Mouse (Mus musculus) erythroblast, embryonic 14.5 days (primary cell): ENCODE data around the gene Rassf1. TPM values are rescaled to one million over a fixed set of nuclear protein-coding genes. Genes with fewer than 3 reads are reported as not detected.

Experiments
- H3K27me3 ChIP-seq: 2 replicates; pipeline ENCODE4 v1.6.1; 2012; ENCODE audit warnings: inconsistent platforms; ENCODE audit not compliant: control insufficient read depth
- H3K36me3 ChIP-seq: 2 replicates; pipeline ENCODE4 v1.6.1; 2012; ENCODE audit warnings: mild to moderate bottlenecking, inconsistent platforms; ENCODE audit not compliant: control insufficient read depth
- H3K4me1 ChIP-seq: 2 replicates; pipeline ENCODE4 v1.6.1; 2012; ENCODE audit warnings: inconsistent platforms; ENCODE audit not compliant: control insufficient read depth
- H3K4me3 ChIP-seq: replicated peaks from 2 replicates; pipeline ENCODE3; 2012; ENCODE audit warnings: moderate library complexity, mild to moderate bottlenecking, inconsistent platforms
- H3K9me3 ChIP-seq: 2 replicates; pipeline ENCODE4 v1.6.1; 2012; ENCODE audit warnings: low read length, inconsistent platforms, mixed read lengths; ENCODE audit not compliant: control insufficient read depth
- GATA1 ChIP-seq: IDR thresholded peaks from 2 replicates; pipeline ENCODE4 v1.6.1; 2012; ENCODE audit warnings: low read length, inconsistent platforms, mixed read lengths
- TAL1 ChIP-seq: IDR thresholded peaks from 3 replicates; pipeline ENCODE4 v1.6.1; 2012; ENCODE audit warnings: low read length, inconsistent platforms, mixed read lengths
- polyA plus RNA-seq: library from polyadenylated mRNA; stranded (reverse); fragments of >175 nt; gene quantifications from 2 replicates; pipeline ENCODE4 v1.2.3, GENCODE M21; 2012

Gene Rassf1
- polyA plus RNA-seq, 1 experiment = 2.0 TPM

- H3K36me3 ChIP-seq = no peaks in the 10 kb centered on the region
- no peak for TF ChIP-seq GATA1
- TF ChIP-seq TAL1 = no peak
Measured at GRCm38 (mm10) chr9:107520331-107520730, 31.0 kb upstream of the Rassf1 start.

DNA sequence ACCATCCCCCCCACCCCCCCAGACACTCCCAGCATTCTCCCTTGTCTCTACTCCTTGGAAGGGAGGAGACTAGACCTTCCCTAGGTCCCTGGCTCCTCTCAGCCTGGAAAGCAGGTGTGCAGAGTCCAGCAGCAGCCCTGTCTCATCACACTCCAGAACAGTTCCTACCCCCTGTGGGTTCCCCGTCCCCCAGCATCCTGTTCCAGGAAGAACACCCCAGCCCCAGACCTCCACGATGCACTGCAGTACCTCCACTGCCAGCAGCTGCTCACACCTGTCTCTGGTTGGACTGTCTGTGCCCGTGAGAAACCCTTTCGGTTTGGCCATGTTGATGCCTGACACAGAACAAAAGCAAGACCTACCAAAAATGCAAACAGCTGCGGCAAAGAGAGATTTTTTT lies 30.2 kb upstream of the Rassf1 start:
- Histone ChIP-seq H3K27me3 (peaks cover 40% of the 10 kb centered on the region), H3K4me3 (no peak overlapping the region), H3K36me3 (no peaks in the 10 kb centered on the region), H3K4me1 (peaks cover 7% of the 10 kb centered on the region), H3K9me3 (no peaks in the 10 kb centered on the region)
- TF ChIP-seq TAL1 (no peak), GATA1 (no peak)

More at GRCm38 (mm10) chr9:107520331-107520730, 31.0 kb upstream of the Rassf1 start:
- peaks cover 7% of the 10 kb centered on the region for H3K4me1 ChIP-seq
- H3K9me3 ChIP-seq = no peaks in the 10 kb centered on the region
- H3K27me3 ChIP-seq = peaks cover 31% of the 10 kb centered on the region
- H3K4me3 ChIP-seq = no peak overlapping the region

DNA sequence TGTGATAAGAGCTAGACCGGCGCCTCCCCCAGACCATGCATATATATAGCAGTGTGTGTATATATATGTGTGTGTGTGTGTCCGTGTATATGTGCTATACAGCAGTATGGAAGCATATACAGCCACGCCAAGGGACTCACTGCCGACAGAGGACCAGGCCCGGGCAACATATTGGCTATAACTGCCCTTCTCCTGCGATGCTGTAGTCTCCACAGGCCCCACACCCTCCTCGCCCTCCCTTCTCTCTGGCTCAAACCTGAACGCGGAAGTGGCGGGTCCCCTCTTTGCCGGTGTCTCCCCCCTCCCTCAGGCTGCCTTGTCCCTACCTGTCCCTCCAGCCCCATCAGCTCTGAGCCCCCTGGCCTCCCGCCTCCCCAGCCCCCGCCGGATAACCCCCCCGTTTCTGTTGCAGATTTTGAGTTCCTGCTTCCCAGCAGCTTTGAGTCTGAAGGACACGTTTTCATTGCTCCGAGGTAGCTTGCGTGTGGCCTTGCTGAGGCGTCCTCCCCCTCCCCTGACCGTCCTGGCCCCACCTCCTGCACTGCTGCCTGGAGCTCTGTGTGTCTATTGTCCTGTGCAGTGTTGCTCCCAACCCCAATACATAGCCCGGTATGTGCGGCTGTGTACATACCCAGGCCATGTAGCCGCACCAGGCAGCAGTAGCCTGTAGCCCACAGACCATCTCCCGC lies 29.5 kb upstream of the Rassf1 start:
- Histone ChIP-seq H3K36me3 (no peaks in the 10 kb centered on the region), H3K9me3 (peaks cover 3% of the 10 kb centered on the region; the same call in 1 of the 2 replicates), H3K27me3 (peaks cover 46% of the 10 kb centered on the region), H3K4me3 (no peak overlapping the region), H3K4me1 (peaks cover 14% of the 10 kb centered on the region)
- TF ChIP-seq GATA1 (no peak), TAL1 (no peak)

DNA sequence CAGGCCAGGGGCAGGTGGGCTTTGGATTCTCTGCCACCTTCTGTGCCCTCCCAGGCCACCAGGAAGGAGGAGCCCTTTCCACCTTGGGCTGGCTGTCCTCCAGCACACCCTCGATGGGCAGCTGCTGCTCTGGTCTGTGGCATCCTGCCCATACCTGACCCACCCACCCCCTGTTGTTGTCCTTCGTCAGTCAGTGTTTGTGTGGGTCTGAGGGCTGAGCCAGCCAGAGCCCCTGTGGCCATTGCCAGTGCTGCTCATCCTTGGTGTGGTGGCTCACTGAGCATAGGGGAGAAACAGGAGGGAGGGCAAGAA lies 29.0 kb upstream of the Rassf1 start:
- H3K4me1 ChIP-seq = peaks cover 19% of the 10 kb centered on the region
- peaks cover 3% of the 10 kb centered on the region; the same call in 1 of the 2 replicates for H3K9me3 ChIP-seq
- TF ChIP-seq GATA1 (no peak), TAL1 (no peak)
- peaks cover 51% of the 10 kb centered on the region for H3K27me3 ChIP-seq
- no peaks in the 10 kb centered on the region for H3K36me3 ChIP-seq
- no peak overlapping the region for H3K4me3 ChIP-seq

GRCm38 (mm10) chr9:107526198-107527026 lies 24.9 kb upstream of the Rassf1 start:
- Histone ChIP-seq H3K4me3 (peak overlapping the region; percentile 51), H3K27me3 (peaks cover 53% of the 10 kb centered on the region)

DNA sequence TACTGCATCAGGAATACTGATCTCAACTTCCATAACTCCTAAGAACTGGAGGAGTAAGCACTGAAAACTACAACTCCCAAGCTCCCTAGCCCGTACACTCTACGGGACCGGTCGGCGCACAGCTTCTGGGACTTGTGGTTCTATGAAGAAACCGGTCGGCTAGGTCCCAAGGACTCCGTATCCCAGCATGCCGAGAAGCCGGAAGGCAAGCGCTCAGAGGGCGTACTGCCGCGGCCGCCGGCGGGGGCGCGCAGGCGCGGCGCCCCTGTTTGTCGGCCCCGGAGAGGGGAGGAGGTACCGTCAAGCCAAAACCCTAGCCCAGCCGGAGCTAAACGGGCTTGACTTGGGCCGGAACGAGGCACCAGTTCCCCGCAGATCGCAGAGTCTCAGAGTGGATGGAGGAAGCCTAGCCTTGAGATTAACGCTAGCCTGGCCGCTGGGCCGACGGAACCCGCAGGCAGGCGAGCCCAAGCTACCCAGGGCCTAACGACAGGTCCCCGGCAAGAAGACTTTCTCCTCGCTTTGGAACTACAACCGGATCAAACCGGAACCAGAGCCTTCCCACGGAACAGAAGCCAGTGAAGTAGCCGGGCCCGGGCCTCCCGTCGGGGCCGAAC lies 17.5 kb upstream of the Rassf1 start, which contains the start of gene Tmem115:
TSS of gene Tmem115 (plus strand) at position 155 of the 617 bp plus-strand sequence.
- no peaks in the 10 kb centered on the region for H3K9me3 ChIP-seq
- H3K36me3 ChIP-seq = peaks cover 32% of the 10 kb centered on the region
- TF ChIP-seq GATA1 (no peak), TAL1 (no peak)
- H3K4me1 ChIP-seq = peaks cover 54% of the 10 kb centered on the region
- peak within 1 kb of the TSS; percentile 70 for H3K4me3 ChIP-seq
- H3K27me3 ChIP-seq = peaks cover 3% of the 10 kb centered on the region; the same call in 1 of the 2 replicates

More at GRCm38 (mm10) chr9:107526198-107527026, 24.9 kb upstream of the Rassf1 start:
- peaks cover 19% of the 10 kb centered on the region for H3K4me1 ChIP-seq
- H3K9me3 ChIP-seq = peaks cover 3% of the 10 kb centered on the region; the same call in 1 of the 2 replicates
- TF ChIP-seq TAL1 (no peak), GATA1 (no peak)
- H3K36me3 ChIP-seq = no peaks in the 10 kb centered on the region

DNA sequence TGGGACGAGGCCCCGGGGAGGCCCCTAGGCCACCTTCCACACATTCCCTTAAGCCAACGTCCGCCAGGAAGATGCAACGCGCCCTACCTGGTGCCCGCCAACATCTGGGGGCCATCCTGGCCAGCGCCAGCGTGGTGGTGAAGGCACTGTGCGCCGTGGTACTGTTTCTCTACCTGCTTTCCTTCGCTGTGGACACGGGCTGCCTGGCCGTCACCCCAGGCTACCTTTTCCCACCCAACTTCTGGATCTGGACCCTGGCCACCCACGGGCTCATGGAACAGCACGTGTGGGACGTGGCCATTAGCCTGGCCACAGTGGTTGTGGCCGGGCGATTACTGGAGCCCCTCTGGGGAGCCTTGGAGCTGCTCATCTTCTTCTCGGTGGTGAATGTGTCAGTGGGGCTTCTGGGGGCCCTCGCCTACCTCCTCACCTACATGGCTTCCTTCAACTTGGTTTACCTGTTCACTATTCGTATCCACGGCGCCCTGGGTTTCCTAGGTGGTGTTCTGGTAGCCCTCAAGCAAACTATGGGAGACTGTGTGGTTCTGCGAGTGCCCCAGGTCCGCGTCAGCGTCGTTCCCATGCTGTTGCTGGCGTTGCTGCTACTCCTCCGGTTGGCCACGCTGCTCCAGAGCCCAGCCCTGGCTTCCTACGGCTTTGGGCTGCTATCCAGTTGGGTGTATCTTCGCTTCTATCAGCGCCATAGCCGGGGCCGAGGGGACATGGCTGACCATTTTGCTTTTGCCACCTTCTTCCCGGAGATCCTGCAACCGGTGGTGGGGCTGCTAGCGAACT lies 16.8 kb upstream of the Rassf1 start:
- Histone ChIP-seq H3K27me3 (peaks cover 3% of the 10 kb centered on the region; the same call in 1 of the 2 replicates), H3K9me3 (no peaks in the 10 kb centered on the region), H3K4me3 (peak overlapping the region; percentile 70), H3K36me3 (peaks cover 39% of the 10 kb centered on the region), H3K4me1 (peaks cover 55% of the 10 kb centered on the region)
- TF ChIP-seq TAL1 (no peak), GATA1 (no peak)

DNA sequence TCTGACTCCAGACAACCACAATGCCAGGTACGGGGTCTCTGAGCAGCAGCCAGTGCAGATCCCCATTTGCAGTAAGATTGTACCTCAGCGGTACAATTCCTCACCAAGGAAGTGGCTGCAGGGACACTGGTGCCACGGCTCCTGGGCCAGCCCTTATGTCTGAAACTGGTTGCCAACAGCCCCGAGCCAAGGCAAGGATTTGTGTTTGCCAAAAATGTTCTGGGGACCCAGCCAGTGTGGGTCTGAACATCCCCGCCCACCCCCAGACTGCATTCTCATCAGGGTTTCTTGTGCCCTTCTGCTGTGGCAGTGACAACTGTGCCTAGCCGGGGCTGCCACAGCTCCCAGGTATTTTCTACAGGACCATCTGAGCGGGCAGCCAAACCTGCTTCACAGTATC lies 13.1 kb upstream of the Rassf1 start:
- H3K36me3 ChIP-seq = peaks cover 48% of the 10 kb centered on the region
- H3K9me3 ChIP-seq = no peaks in the 10 kb centered on the region
- no peak for TF ChIP-seq TAL1
- TF ChIP-seq GATA1 = no peak
- no peaks in the 10 kb centered on the region for H3K27me3 ChIP-seq
- no peak overlapping the region for H3K4me3 ChIP-seq
- peaks cover 86% of the 10 kb centered on the region for H3K4me1 ChIP-seq
